Mouse (Mus musculus) liver, adult 2 months (tissue): ENCODE measurements around the gene Zfp574. TPM values are rescaled to one million over a fixed set of nuclear protein-coding genes. Genes with fewer than 3 reads are reported as not detected.

Experiments
- DNase-seq: peaks from one replicate; pipeline ENCODE4 v3.0.0-alpha.2; 2011; ENCODE audit warnings: low read depth, low spot score; ENCODE audit errors: extremely low read depth
- H3K27ac ChIP-seq: fragments of 200-500 bp; replicated peaks from 2 replicates; pipeline ENCODE4 v1.5.1; 2012; ENCODE audit warnings: low read depth, mild to moderate bottlenecking, control low read depth, inconsistent platforms, low read length; ENCODE audit not compliant: insufficient read depth
- H3K27me3 ChIP-seq: fragments of 200-500 bp; 2 replicates; pipeline ENCODE4 v1.6.1; 2012; ENCODE audit warnings: mild to moderate bottlenecking, moderate library complexity, low read length, inconsistent platforms; ENCODE audit not compliant: control insufficient read depth, insufficient read depth
- H3K36me3 ChIP-seq: fragments of 200-500 bp; 2 replicates; pipeline ENCODE4 v1.6.1; 2012; ENCODE audit warnings: low read length, inconsistent platforms; ENCODE audit not compliant: control insufficient read depth, insufficient read depth
- H3K4me1 ChIP-seq: fragments of 200-500 bp; 2 replicates; pipeline ENCODE4 v1.6.1; 2011; ENCODE audit warnings: low read length; ENCODE audit not compliant: control insufficient read depth, insufficient read depth
- H3K4me3 ChIP-seq: fragments of 200-500 bp; 2 replicates; pipeline ENCODE4 v1.5.1; 2011; ENCODE audit warnings: low read depth, mild to moderate bottlenecking, control low read depth, low read length, moderate library complexity; ENCODE audit not compliant: insufficient read depth
- H3K79me2 ChIP-seq: fragments of 200-500 bp; 2 replicates; pipeline ENCODE4 v1.6.1; 2012; ENCODE audit warnings: inconsistent platforms, mild to moderate bottlenecking, low read length, moderate library complexity; ENCODE audit not compliant: control insufficient read depth, insufficient read depth
- H3K9ac ChIP-seq: fragments of 200-500 bp; 2 replicates; pipeline ENCODE4 v1.6.1; 2012; ENCODE audit warnings: low read depth, mild to moderate bottlenecking, control low read depth, inconsistent platforms, low read length
- CTCF ChIP-seq: fragments of 200-500 bp; IDR thresholded peaks from 2 replicates; pipeline ENCODE4 v1.5.1; 2011; ENCODE audit warnings: low read depth, low read length, control low read depth
- POLR2A ChIP-seq: fragments of 200-500 bp; IDR thresholded peaks from 2 replicates; pipeline ENCODE4 v1.6.1; 2011; ENCODE audit warnings: low read length, control low read depth; ENCODE audit not compliant: insufficient read depth; ENCODE audit errors: extremely low read depth
- WGBS: fragments of 180-500 bp; shearing (Covaris S2); methylation state at CpG from one replicate; pipeline ENCODE4 v1.1.7; 2018; 5-methylcytosine and 5-hydroxymethylcytosine counted together
- polyA plus RNA-seq: library from polyadenylated mRNA; depleted of rRNA; stranded (reverse); fragments of >200 nt; gene quantifications from 2 replicates; pipeline ENCODE4 v1.2.3, GENCODE M21; 2012
- total RNA-seq: library from RNA; depleted of rRNA; stranded (reverse); fragments of >200 nt; gene quantifications from 2 replicates; pipeline ENCODE4 v1.2.3, GENCODE M21; 2014

Zfp574 gene
- total and polyA plus RNA-seq, 2 experiments = 2.3 to 17.2 TPM

GRCm38 (mm10) chr7:25121240-25121786 lies 48.9 kb downstream of the Zfp574 start:
- H3K4me3 ChIP-seq = no peak overlapping the region
- no peak overlapping the region for H3K9ac ChIP-seq
- WGBS = 83% methylated on average over 13 of the region's 13 CpGs
- no peaks in the 10 kb centered on the region for H3K36me3 ChIP-seq
- H3K27me3 ChIP-seq = no peaks in the 10 kb centered on the region
- H3K4me1 ChIP-seq = no peaks in the 10 kb centered on the region
- H3K27ac ChIP-seq = no peak overlapping the region
- TF ChIP-seq POLR2A (no peak), CTCF (no peak)
- no peaks in the 10 kb centered on the region for H3K79me2 ChIP-seq
- DNase-seq = no peak

- H3K79me2 ChIP-seq = no peaks in the 10 kb centered on the region
- DNase-seq = no peak
- no peaks in the 10 kb centered on the region for H3K4me1 ChIP-seq
- no peak for TF ChIP-seq CTCF
- TF ChIP-seq POLR2A = no peak
- no peaks in the 10 kb centered on the region for H3K36me3 ChIP-seq
- 76% methylated on average over 10 of the region's 10 CpGs for WGBS
- no peaks in the 10 kb centered on the region for H3K27me3 ChIP-seq
- H3K4me3 ChIP-seq = no peak overlapping the region
- H3K27ac ChIP-seq = no peak overlapping the region
- H3K9ac ChIP-seq = no peak overlapping the region
Measured at GRCm38 (mm10) chr7:25125716-25126281, 53.4 kb downstream of the Zfp574 start.

- H3K79me2 ChIP-seq = no peaks in the 10 kb centered on the region
- H3K4me1 ChIP-seq = no peaks in the 10 kb centered on the region
- no peak overlapping the region for H3K27ac ChIP-seq
- no peak for TF ChIP-seq POLR2A
- no peak for TF ChIP-seq CTCF
- H3K36me3 ChIP-seq = no peaks in the 10 kb centered on the region
- WGBS = 66% methylated on average over 9 of the region's 9 CpGs
- no peak for DNase-seq
- H3K27me3 ChIP-seq = peaks cover 6% of the 10 kb centered on the region; the same call in 1 of the 2 replicates
- no peak overlapping the region for H3K4me3 ChIP-seq
- H3K9ac ChIP-seq = no peak overlapping the region
Measured at GRCm38 (mm10) chr7:25127971-25128370, 55.6 kb downstream of the Zfp574 start.

GRCm38 (mm10) chr7:25129390-25129979 lies 57.1 kb downstream of the Zfp574 start:
- TF ChIP-seq CTCF = no peak
- no peak for TF ChIP-seq POLR2A
- 66% methylated on average over 13 of the region's 13 CpGs for WGBS
- Histone ChIP-seq H3K4me3 (peak overlapping the region; percentile 22; the same call in 1 of the 2 replicates), H3K79me2 (no peaks in the 10 kb centered on the region), H3K4me1 (no peaks in the 10 kb centered on the region), H3K9ac (0 out of 2 replicates have a peak overlapping the region, but pooled peaks have one; percentile 19), H3K27ac (peak overlapping the region; percentile 50), H3K36me3 (no peaks in the 10 kb centered on the region), H3K27me3 (peaks cover 6% of the 10 kb centered on the region; the same call in 1 of the 2 replicates)
- DNase-seq = no peak

GRCm38 (mm10) chr7:25130565-25130964 lies 58.2 kb downstream of the Zfp574 start:
- H3K4me3 ChIP-seq = no peak overlapping the region
- H3K4me1 ChIP-seq = no peaks in the 10 kb centered on the region
- no peak overlapping the region for H3K27ac ChIP-seq
- DNase-seq = no peak
- peaks cover 6% of the 10 kb centered on the region; the same call in 1 of the 2 replicates for H3K27me3 ChIP-seq
- no peak overlapping the region for H3K9ac ChIP-seq
- no peak for TF ChIP-seq CTCF
- TF ChIP-seq POLR2A = no peak
- H3K79me2 ChIP-seq = no peaks in the 10 kb centered on the region
- WGBS = 78% methylated on average over 11 of the region's 11 CpGs
- H3K36me3 ChIP-seq = no peaks in the 10 kb centered on the region

- H3K9ac ChIP-seq = no peak overlapping the region
- TF ChIP-seq CTCF = no peak
- no peak for TF ChIP-seq POLR2A
- H3K36me3 ChIP-seq = no peaks in the 10 kb centered on the region
- no peaks in the 10 kb centered on the region for H3K79me2 ChIP-seq
- whole genome bisulfite sequencing = 83% methylated on average over 11 of the region's 11 CpGs
- H3K27ac ChIP-seq = no peak overlapping the region
- H3K4me1 ChIP-seq = no peaks in the 10 kb centered on the region
- no peak for DNase-seq
- peaks cover 6% of the 10 kb centered on the region; the same call in 1 of the 2 replicates for H3K27me3 ChIP-seq
- no peak overlapping the region for H3K4me3 ChIP-seq
Measured at GRCm38 (mm10) chr7:25131247-25131646, 58.9 kb downstream of the Zfp574 start.
